Mouse (Mus musculus): ENCODE measurements at regions not wholly inside any gene's neighbourhood (a gene's known extent, or its start where the extent isn't known, plus 50 kb on each side); places are given as distances from the start of the nearest gene placed in this dataset.
"Not testable (repeated sequence)": the region's sequence is repeated elsewhere in the genome, so short reads cannot be mapped to it uniquely, and the experiment has no call there.

DNA sequence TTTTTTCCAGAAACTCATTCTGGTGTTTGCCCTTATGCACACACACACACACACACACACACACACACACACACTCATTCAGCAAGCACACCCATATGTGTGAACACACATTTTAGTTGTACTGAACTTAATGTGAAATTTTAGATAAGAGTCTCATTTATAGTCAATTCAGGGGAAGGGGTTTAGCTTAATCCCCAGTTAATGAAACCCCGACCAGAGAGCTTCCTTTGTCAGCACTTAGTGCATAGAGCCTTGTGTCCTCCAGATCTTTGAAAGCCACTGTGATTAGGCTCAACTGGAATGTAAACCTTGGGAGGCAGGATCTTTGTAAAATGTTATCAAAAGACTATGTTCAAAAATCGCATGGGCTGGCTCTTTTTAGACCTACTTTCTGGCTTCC, 53.4 kb downstream of the Rps12 start:
- intact Hi-C loops (cut with DNase I): no loop called here
- DNase-seq (ENCODE audit: low spot score in 2 of 2): no peak

DNA sequence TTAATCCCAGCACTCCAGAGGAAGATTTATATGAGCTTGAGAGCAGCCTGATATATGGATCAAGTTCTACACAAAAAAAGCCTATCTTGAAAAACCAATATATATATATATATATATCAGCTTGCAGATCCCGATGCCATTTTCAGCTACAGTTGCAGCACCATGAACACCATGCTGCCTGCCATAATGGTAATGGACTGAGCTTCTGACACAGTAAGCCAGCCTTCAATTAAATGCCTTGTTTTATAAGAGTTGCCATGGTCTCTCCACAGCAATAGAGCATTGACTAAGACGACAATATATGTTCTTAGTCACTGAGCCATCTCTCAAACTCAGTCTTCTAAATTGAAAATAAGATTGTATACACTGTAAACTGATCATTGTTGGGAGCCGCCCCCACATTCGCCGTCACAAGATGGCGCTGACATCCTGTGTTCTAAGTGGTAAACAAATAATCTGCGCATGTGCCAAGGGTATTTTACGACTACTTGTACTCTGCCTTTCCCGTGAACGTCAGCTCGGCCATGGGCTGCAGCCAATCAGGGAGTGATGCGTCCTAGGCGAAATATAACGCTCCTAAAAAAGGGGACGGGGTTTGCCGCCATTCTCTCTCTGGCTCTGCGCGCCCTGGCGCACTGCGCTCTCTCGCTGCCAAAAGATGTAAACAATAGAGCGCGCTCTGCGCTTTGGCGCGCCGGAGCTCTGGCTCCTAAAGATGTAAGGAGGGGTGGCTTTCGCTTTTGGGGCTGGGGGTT, 60.9 kb downstream of the Rps12 start:
- intact Hi-C loops (cut with DNase I); DNase-seq (ENCODE audit: low spot score in 2 of 2): not testable (repeated sequence)

DNA sequence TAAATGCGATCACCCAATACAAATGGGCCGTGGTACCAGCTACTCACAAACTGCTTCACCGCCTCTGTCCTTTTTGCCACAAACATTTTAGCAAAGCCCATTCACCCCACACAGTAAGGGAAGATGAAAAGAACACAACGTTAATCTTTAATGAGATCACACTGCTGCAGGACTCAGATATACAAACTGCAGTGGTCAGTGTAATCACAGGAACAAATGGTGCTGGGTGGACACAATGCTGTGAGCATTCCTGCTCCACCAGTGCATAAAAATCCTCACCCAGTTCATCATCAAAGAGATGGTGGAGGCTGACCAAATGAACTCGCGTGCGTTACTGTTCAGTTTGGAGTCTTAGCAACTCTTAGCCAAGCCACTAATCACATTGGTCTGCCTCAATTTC, 69.0 kb downstream of the Rps12 start:
- DNase-seq (ENCODE audit: low spot score in 2 of 2): no peak
- intact Hi-C loops (cut with DNase I): no loop called here

DNA sequence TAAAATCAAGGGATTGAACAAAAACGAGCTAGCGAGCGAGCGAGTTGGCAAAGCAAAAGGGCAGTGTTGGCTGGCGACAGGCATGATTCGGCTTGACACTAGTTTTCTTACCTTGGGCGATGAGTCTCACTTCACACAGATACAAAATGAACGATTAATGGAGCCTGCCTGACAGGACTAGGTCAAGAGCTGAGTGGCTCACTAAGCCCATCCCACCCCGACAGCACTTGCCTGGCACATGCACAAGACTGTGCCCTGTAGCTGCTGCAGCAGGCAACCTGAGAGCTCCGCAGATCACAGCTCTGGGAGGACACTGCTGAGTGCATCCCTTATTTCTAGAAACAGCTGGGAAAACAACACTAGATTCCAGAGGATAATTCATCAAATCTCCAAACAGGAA, 71.6 kb downstream of the Rps12 start:
- DNase-seq (ENCODE audit: low spot score in 2 of 2): no peak
- intact Hi-C loops (cut with DNase I): no loop called here

DNA sequence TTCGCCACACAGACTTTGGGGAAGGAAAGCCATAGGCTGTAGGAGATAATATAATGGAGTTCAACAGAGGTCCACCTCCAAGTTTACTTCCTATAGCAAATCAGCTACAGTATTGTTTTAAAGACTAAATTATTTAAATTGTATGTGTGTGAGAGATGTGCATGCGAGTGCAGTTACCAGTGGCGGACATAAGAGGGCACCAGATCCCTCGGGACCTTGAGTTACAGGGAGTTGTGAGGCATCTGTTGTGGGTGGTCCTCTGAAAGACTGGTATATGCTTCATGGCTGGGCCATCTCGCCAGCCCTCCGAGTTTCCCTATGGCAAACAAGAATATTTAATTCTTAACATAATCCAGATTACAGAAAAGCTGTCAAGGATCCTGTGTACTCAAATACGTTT, 72.0 kb downstream of the Rps12 start:
- DNase-seq (ENCODE audit: low spot score in 2 of 2): no peak
- intact Hi-C loops (cut with DNase I): no loop called here

DNA sequence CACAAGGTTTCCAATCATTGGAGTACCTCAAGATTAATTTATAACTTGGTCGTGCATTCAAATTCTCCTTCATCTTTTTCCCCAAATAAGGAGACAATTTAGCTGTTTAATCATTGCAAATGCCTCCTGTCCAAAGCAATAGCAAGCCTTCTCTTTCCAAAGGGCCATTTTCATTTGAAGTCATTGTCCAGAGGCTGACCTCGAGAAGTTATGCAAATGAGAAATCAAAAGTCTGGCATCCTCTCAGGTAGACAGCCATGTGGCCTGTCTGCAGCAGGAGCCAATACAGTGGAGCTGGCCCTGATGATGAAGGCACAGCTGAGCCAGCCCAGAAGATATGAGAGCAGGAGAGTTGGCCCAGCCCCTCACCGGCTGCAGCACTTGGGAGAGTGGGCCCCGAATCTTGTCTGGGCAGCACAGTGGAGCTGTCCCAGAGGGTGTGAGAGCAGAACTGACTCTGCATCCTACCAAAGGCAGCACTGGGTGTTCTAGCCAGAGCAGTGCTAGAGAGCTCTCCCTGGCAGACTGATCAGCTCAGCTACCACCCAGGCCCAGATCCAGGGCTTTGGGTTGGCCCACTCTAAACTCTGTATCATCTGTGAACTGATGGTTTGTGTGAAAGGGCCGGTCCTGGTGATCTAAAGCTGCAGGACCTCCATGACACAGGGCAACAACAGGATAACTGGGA, 74.2 kb downstream of the Rps12 start:
- intact Hi-C loops (cut with DNase I): no loop called here
- no peak for DNase-seq (ENCODE audit: low spot score in 2 of 2)

DNA sequence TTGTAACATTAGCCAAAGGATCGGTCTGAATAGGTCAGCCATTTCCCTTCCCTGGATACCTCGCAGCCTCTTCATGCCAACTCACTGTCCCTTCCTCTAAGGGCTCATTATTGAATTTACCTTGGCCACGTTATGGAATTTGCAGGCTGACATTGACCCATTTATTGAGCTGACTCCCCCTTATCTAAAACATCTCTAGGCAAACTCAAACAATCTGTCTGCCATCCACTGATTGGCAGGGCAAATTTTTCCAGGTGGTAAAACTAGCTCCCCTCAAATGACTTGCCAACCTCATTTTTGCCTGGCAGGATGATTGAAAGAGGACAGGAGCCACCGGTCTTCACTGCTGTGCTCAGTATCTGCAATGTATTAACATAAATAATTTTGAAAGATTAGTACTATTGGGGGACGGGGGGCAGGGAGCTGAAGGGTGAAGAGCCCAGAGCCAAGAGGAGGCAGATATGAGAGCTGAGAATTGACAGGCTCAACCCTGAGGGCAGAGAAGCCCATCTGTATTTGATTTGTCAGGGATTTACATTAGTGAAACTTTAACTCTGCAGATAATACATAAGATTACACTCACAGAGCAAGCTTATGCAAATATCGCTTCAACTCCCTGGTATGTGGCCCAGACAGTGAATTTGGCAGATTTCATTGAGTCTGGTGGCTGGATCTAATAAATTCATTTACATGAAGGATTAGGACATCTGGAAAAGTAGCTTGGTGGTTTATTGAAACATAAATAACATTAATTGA, 75.5 kb downstream of the Rps12 start:
- intact Hi-C loops (cut with DNase I): no loop called here
- no peak for DNase-seq (ENCODE audit: low spot score in 2 of 2)

DNA sequence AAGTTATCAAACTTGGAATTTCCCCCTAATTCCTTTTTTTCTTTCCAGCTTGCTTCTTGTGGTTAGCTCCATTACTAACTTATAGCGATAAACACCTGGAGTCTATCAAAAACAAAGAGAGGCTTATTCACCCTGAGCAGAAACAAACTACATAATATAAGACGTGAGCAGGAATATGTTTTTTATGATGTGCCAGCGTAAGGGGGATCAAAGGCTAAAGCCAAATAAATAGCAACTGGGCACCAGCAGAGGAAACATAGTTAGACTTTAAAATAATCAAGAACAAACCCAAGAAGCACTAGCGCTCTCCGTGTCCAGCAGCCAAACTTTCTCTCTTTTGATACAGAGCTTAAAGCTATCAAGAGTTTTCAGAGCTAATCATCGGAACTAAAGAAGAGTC, 76.1 kb downstream of the Rps12 start:
- no peak for DNase-seq (ENCODE audit: low spot score in 2 of 2)
- intact Hi-C loops (cut with DNase I): no loop called here

DNA sequence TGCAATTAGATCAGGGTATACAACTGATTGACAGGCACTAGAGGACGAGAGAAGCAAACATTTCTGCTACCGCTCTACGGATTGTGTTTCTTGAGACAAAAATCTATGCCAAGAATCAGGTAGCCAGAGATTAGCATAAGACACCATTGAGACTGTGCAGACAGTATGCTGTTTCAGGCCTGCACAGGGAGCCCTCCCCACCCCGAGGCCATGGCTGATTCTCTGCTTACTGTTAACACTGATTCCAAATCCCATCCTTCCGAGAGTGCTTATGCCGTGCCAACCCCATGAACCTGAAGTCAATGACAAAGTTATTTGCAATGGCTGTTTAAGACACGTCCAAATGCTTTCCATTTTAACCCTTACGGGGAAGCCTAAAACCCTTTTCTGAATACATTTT, 78.8 kb downstream of the Rps12 start:
- no peak for DNase-seq (ENCODE audit: low spot score in 2 of 2)
- intact Hi-C loops (cut with DNase I): no loop called here

DNA sequence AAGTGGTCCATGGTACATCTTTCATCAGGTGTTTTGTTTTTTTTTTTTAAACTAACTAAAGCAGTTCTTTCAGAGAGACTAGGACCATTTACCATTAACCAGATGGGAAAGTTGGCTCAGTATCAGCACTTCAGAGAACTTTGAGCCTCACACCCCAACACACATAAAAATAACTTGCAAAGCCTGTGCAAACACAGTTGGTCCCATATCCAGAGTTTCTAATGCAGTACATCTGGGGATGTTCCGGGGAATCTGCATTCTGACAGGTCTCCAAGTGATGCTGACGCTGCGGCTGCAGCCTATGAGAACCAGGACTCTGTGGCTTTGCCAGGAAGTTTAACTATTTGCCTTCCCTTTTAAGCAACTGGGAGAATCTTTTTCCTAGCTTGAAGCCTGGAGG, 79.9 kb downstream of the Rps12 start:
- intact Hi-C loops (cut with DNase I): no loop called here
- DNase-seq (ENCODE audit: low spot score in 2 of 2): peak in 1 of 2 experiments; percentile 13

DNA sequence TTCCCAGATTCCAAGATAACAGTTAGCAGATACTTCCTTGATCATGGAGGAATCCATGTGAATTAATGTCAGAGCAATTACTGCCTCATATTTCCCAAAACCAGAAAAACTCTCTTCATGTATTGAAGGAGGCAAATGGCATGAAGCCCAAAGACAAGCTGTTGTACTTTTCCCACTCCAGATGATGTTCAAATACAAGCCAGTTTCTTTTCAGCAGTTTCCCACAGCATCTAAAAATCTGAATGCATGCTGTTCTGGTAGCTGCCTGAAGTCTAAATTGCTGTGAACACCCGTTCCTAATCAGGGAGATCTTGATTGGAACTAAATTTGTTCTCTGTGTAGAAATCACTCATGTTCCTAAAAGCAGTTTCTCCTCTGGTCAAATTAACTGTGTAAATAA, 83.0 kb downstream of the Rps12 start:
- peak; percentile 6 to 16 for DNase-seq (ENCODE audit: low spot score in 2 of 2)
- intact Hi-C loops (cut with DNase I): no loop called here

DNA sequence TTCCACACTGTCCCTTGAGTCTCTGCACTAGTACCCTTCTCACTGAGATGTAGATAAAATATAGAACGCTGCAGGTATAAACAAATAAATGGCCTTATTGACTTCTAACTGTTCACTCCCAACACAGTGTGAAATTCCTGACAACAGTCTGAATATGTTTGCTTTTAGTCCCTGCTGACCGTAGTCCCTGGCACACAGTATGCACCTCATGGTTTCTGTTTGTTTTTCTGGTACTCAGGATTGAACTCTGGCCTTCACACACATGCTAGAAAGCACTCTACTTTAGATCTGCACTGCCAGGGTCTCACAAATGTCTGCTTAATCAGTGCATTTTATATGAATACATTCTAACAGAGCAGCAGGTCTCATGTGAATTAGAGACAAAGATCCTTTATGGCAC, 95.8 kb downstream of the Rps12 start:
- intact Hi-C loops (cut with DNase I): no loop called here
- no peak for DNase-seq (ENCODE audit: low spot score in 2 of 2)

DNA sequence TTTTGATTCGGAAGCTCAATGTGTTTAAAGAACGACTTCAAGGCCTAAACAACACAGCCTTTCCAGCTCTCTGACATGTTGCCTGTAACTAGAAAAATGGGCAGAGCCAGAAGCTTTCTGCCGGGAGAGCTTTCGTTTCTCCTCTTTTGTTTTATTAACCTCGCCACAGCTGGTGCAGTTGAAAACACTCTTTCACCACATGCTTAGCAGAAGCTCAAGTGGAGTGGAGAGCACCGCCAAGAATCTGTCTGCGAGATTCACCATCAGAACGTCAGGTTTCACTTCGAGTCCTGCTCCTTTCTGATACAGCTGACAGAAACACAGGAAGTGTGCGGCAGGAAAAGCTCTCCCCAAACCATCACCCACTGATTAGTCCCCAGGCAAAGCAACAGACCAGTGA, 100.1 kb downstream of the Rps12 start:
- peak; percentile 14 to 18 for DNase-seq (ENCODE audit: low spot score in 2 of 2)
- intact Hi-C loops (cut with DNase I): no loop called here

DNA sequence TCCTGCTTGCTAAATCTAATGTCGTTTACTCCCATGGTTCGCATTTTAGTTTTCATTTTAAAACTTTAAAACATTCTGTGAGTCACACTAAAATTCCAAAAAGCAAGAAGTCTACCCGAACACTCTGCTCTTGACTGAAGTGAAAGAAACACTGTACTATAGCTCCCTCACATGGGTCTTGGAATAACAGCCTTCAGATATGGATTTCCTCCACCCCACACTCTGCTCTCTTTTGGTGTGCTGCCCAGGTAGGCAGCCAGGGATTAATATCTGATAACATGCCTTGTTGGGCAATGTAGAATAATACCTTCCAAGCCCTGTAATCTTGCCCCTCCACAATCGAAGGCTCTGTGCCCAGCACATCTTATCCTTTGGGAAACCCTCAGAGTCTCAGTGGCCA, 104.0 kb downstream of the Rps12 start:
- intact Hi-C loops (cut with DNase I): no loop called here
- DNase-seq (ENCODE audit: low spot score in 2 of 2): no peak

DNA sequence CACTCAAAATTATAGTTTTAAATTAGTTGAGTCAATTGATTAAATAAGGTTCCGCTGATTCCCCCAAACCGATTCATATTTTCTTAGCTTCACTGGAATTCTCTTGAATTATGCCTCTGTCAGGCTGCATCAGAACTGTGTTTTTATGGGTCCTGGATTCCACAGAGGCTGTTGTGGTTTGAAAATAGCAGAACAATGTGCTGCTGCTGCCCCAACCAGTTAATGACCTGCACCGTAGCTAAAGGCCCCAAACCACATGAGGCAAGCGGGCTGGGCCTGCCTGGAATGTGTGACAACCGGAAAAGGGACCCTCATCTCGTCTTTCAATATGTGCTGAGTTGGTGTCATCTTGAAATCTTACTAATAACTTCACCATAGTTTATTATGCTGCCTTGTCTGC, 111.2 kb downstream of the Rps12 start:
- DNase-seq (ENCODE audit: low spot score in 2 of 2): no peak
- intact Hi-C loops (cut with DNase I): loop anchor here (10.0 kb wide), 1 partner anchor 561 kb away; no protein-coding TSS in a partner anchor

DNA sequence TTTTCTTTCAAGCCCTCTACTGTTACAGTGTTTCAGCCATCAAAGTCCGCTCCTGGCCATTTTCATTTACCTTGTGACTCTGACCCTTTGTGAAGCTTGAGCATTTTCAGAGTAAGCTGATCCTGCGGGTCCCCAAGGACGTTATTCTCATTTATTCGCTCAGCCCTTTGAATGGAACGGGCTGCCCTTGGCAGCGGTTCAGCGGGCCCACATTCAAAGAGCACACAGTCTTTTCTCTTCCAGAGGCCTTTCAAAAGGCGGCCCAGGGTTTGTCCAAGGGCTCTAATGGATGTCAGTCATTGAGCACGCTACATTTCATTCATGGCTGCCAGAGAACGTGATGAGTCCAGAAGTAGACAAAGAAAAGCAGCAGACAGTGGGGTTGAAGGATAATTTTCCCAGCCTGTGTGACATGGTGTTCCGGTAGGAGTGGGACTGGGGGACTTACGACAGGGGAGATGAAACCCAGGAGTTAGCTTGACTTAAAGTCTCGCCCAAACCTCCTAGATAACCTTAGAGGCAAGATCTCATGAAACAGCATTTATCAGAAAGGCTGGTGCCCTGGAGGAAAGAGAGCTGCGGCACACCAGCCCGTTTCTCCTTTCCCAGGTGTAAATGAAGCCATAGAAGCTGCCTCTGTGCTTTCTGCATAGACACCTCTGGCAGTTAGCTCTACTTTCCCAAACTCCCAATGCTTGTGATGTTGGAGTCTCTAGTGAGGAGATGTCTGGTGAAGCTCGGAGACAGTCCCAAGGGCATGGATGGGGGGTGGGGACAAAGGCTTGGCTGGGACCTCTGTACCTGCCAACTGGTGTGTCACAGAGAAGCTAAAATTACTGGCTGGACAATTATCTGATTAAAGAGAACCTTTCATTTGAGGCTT, 112.2 kb downstream of the Rps12 start:
- peak; percentile 51 for DNase-seq (ENCODE audit: low spot score in 2 of 2)
- intact Hi-C loops (cut with DNase I): loop anchor here (10.0 kb wide), 1 partner anchor 560 kb away; no protein-coding TSS in a partner anchor

DNA sequence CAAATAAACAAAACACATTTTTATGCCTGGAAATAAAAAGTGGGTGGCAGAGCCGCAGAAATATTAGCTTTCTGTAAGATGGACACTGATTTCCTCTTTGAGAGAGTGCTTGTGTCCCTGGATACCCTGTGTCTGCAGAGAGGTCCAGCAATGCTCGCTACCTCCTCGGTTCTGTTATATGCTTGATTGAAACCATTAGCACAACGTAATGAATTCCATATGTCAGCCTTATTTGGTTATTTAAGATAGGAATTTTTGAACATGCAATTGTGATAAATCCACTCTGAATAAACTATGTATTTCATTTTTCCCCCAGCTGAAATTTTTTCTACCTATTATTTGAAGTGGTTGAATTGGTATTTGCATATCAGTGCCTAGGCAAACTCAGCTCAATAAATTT, 114.8 kb downstream of the Rps12 start:
- no peak for DNase-seq (ENCODE audit: low spot score in 2 of 2)
- intact Hi-C loops (cut with DNase I): loop anchor here (10.0 kb wide), 1 partner anchor 557 kb away; no protein-coding TSS in a partner anchor

DNA sequence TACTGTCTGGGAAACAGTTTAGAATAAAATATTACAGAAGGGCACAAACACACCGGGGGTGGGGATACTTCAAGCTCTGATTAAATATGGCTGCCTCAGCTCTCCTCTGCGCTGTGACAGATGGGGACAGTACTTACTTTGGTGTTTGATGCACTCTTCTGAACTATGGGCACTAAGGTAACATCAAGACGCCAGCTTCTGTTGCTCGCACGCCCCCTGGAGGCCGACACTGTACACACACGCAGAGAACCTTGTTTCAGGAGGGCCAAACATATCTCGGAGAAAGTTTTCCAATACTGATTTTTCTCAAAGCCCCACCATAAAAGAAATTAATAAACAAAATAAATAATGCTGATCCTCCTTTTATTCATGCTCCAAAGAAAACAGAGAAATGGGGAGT, 115.6 kb downstream of the Rps12 start:
- DNase-seq (ENCODE audit: low spot score in 2 of 2): no peak
- intact Hi-C loops (cut with DNase I): loop anchor here (10.0 kb wide), 1 partner anchor 557 kb away; no protein-coding TSS in a partner anchor

DNA sequence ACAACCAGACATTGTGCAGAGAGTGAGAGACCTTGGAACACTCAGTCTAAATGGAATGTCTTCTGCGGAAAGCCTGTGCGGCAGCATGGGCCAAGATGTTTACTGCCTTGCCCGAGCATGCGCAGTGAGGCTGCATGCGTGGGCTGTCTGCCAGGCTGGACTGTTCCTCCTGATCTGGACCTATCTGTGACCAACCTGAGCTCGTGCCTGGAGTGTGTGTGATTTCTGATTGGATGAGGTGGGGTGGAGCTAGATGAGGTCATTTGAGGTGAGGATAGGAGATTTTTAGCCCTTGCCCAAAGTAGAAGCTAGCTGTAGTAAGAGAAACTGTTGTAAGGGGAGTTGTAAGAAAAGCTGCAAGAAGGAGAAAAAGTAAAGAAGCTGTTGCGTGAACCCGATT, 121.2 kb downstream of the Rps12 start:
- intact Hi-C loops (cut with DNase I); DNase-seq (ENCODE audit: low spot score in 2 of 2): not testable (repeated sequence)

Data from left cerebral cortex, postnatal 14 days (tissue).